Mouse (Mus musculus) megakaryocyte, embryonic 14.5 days (primary cell): ENCODE results near the gene Mfap2. TPM values are rescaled to one million over a fixed set of nuclear protein-coding genes. Genes with fewer than 3 reads are reported as not detected.

Experiments used
- H3K27me3 ChIP-seq: replicated peaks from 2 replicates; pipeline ENCODE3; 2012; ENCODE audit warnings: inconsistent platforms
- H3K36me3 ChIP-seq: replicated peaks from 2 replicates; pipeline ENCODE3; 2012; ENCODE audit warnings: low read length, inconsistent platforms, mixed read lengths
- H3K4me1 ChIP-seq: 2 replicates; pipeline ENCODE4 v1.6.1; 2012; ENCODE audit warnings: inconsistent platforms
- H3K4me3 ChIP-seq: replicated peaks from 2 replicates; pipeline ENCODE3; 2012; ENCODE audit warnings: moderate library complexity, mild to moderate bottlenecking, inconsistent platforms
- H3K9me3 ChIP-seq: 2 replicates; pipeline ENCODE4 v1.6.1; 2012; ENCODE audit warnings: inconsistent platforms
- FLI1 ChIP-seq: IDR thresholded peaks from 2 replicates; pipeline ENCODE4 v1.6.1; 2012; ENCODE audit warnings: low read length, inconsistent platforms, mixed read lengths
- GATA1 ChIP-seq: IDR thresholded peaks from 3 replicates; pipeline ENCODE4 v1.6.1; 2012; ENCODE audit warnings: mixed read lengths, low read length, inconsistent platforms, borderline replicate concordance
- polyA plus RNA-seq: library from polyadenylated mRNA; stranded (reverse); fragments of >175 nt; gene quantifications from 2 replicates; pipeline ENCODE4 v1.2.3, GENCODE M21; 2012; ENCODE audit warnings: low replicate concordance; ENCODE audit not compliant: insufficient read depth

Mfap2 gene
- not detected in 2 replicates for polyA plus RNA-seq

DNA sequence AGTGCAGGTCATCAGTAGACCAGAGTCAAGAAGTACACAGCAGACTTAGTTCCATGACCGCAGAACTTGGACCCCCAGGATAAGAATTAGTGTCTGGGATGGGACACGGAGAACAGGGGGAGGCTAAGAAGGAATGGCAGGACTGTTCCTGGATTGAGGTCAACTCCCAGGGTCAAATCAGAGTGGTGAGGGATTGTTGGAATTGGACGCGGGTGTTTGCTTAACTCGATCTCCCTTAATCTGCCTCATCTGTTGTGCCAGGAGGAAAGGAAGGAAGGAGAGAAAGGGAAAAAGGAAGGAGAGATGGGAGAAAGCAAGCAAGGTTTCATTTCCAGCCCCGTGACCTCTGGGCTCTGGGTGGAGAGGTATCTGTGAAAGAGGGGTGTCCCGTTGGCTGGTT lies at the start of gene Mfap2:
Gene Mfap2 (plus strand): TSS at position 301 of the 400 bp plus-strand sequence.
- Histone ChIP-seq H3K4me1 (peaks cover 58% of the 10 kb centered on the region), H3K9me3 (0 out of 2 replicates have a peak, but pooled peaks cover 4% of the 10 kb centered on the region), H3K36me3 (peaks cover 36% of the 10 kb centered on the region), H3K27me3 (peaks cover 39% of the 10 kb centered on the region), H3K4me3 (no peak within 1 kb of the TSS)
- TF ChIP-seq GATA1, result no peak
- TF ChIP-seq FLI1, result no peak

DNA sequence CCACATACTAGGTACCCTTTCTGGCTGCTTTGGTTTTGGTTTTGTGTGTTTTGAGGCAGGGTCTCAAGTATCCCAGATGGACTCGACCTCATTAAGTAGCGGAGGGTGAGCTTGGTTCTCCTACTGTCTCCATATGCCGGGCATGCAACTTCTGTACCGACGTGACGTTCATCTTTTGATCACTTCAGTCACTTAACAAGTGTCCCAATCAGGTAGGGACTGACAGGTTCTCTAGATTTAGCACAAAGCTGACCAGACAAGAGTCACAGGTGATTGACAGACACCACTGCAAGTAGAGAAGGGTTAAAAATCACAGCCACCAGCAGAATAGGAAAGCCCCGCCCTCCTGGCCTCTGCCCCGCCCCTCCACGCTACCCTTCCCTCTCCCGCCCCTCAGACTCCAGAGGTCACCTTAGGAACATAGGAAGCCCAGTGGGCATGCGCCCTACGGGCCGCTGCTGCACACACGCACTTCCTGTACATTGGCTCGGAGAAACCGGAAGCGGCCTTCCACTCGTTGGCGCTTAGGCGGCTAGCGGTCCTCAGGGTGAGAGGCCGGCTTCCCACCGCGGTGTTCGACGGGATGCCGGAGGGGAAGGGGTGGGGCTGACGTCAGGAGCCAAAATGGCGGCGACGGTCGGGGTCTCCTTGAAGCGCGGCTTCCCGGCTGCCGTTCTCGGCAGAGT lies 49.3 kb upstream of the Mfap2 start, which contains the start of gene Sdhb:
Gene Sdhb (plus strand): TSS at position 423 of the 686 bp plus-strand sequence.
- TF ChIP-seq FLI1 (peak; percentile 62; the same call in 1 of the 2 replicates), GATA1 (no peak)
- no peaks in the 10 kb centered on the region for H3K27me3 ChIP-seq
- peaks cover 67% of the 10 kb centered on the region for H3K4me1 ChIP-seq
- H3K9me3 ChIP-seq, result no peaks in the 10 kb centered on the region
- H3K4me3 ChIP-seq, result peak within 1 kb of the TSS; percentile 95
- H3K36me3 ChIP-seq, result peaks cover 15% of the 10 kb centered on the region

DNA sequence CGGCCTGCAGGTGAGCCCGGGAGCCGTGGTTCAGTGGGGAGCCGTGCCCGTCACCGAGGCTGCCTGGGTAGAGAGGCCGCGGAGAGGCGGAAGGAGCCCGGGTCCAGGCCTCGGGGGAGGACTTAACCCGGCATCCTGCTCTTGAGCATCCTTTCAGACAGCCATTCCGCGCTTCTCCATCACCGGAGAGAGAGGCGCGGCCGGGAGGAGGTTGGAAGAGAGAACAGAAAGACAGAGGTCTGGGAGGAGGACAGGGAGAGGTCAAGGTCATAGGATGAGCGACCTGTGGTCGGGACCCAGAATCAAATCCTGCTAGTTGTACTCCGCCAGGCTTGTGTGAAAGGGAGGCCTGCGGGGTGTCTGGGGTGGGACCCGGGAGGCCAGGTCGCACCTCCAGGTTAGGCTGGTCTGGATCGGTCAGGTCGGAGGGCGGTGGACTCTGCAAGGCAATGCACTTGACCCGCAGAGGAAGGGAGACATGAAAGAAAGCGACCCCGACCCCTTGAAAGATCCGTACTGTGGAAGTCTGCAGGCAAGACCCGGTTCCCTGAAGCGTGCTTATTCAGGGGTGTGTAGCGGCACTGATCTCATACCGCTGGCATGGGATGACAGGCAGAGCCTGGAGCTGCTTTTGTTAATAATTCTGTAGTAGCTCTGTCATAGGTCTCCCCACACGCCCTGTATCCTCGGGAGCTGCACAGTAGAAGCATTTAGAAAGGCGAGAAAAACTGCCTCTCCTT lies 48.6 kb upstream of the Mfap2 start:
- Histone ChIP-seq H3K27me3 (no peaks in the 10 kb centered on the region), H3K4me3 (peak overlapping the region; percentile 95), H3K9me3 (no peaks in the 10 kb centered on the region), H3K36me3 (peaks cover 22% of the 10 kb centered on the region), H3K4me1 (peaks cover 74% of the 10 kb centered on the region)
- TF ChIP-seq GATA1 (no peak), FLI1 (no peak)

DNA sequence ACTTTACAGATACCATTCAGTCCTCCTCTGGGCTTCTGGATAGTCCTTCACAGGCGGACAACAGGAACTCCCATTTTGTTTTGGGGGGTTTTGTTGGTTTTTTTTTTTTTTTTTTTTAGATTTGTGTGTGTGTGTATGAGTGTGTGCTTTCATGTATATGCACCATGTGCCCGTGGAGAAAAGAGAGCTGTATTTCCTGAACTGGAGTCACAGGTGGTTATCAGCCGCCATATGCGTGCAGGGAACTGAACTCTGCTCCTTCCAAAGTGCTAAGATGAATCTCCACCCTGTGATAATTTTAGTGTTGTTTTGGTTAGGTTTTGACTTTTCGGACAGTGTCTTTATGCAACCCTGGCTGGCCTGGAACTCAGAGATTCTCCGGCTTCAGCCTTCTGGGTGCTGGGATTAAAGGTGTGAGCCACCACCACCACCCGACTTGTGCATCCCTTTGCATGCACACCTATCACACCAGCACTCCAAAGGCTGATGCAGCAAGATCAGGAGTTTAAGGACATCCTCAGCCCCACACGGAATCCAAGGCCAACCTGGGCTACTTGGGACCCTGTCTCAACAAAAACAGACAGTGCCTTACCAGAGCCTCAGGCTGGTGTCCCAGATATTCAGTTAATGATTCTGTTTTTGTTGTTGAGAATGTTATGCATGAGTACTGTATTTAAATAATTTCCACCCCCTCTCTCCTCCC lies 47.9 kb upstream of the Mfap2 start:
- Histone ChIP-seq H3K4me3 (peak overlapping the region; percentile 95), H3K4me1 (peaks cover 69% of the 10 kb centered on the region), H3K27me3 (no peaks in the 10 kb centered on the region), H3K36me3 (peaks cover 29% of the 10 kb centered on the region), H3K9me3 (no peaks in the 10 kb centered on the region)
- TF ChIP-seq FLI1 (no peak), GATA1 (no peak)

DNA sequence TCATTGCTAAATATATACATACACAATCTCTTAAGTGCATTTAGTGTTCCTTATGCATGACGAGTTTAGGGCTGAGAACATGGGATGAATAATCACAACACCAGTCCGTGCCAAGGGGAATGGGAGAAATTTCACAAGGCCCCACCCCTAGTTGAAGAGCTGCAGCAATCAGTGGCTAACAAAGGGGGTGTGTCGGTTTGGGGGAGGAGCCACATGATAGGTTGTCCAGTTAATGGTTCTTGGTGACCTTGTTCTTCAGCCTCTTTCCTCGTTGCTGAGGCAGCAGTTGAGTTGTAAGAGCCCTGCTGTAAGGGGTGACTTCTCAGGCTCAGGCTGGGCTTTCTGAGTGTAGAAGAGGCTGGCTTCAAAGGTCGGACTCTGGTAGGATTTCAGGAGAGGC lies 47.3 kb upstream of the Mfap2 start:
- no peak overlapping the region for H3K4me3 ChIP-seq

DNA sequence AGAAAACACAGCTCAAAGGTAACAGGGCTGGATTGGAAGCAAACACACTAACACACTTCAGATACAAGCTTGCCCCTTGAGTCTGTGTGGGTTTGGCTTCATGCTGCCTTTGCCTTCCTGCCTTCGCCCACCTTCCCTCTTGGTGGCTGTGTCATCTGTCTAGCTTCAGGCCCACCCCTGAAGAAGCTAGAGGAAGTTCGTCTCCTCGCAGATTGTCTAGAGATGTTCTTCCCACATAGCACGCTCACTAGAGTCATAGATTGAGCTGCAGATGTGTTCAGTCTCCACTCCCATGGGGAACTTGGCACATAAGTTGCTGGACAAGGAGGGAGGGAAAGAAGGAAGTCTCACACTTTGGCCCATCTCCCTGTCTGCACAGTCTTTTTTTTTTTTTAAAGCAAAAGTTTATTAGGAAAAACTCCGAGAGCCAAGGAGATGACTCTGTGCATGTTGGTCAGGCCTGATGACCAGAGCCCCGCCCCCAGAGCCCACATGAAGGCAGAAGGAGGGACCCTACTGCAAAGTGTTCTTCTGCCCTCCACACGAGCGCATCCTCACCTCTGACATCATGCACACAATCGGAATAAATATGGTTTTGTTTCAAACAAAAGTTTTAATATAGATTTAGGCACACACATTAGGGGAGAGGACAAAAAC lies 46.1 kb upstream of the Mfap2 start:
- Histone ChIP-seq H3K9me3 (no peaks in the 10 kb centered on the region), H3K36me3 (peaks cover 42% of the 10 kb centered on the region), H3K4me3 (peak overlapping the region; percentile 71), H3K27me3 (no peaks in the 10 kb centered on the region), H3K4me1 (peaks cover 70% of the 10 kb centered on the region)
- TF ChIP-seq FLI1, result no peak
- no peak for TF ChIP-seq GATA1

More for the DNA sequence above, 47.3 kb upstream of the Mfap2 start:
- Histone ChIP-seq H3K27me3 (no peaks in the 10 kb centered on the region), H3K36me3 (peaks cover 34% of the 10 kb centered on the region), H3K4me1 (peaks cover 69% of the 10 kb centered on the region), H3K9me3 (no peaks in the 10 kb centered on the region)
- no peak for TF ChIP-seq FLI1
- no peak for TF ChIP-seq GATA1

DNA sequence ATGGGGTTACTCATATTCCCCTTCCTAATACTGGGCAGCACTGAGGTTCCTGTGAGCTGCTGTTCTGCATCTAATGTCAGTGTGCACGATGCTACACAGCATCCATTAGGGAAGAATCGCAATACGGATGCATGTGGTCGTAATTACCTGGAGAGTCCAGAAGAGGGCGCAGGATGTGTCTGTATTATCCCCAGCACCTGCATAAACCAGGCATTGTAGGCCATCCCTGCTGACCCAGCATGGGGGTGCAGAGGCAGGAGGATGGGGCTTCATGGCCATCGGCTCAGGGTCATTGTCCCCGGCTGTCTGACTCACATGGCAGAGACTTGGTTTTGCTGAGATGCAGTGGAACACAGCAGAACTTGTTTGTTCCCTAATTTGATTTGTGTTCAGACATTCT lies 45.6 kb upstream of the Mfap2 start:
- peak overlapping the region; percentile 70 for H3K4me3 ChIP-seq

DNA sequence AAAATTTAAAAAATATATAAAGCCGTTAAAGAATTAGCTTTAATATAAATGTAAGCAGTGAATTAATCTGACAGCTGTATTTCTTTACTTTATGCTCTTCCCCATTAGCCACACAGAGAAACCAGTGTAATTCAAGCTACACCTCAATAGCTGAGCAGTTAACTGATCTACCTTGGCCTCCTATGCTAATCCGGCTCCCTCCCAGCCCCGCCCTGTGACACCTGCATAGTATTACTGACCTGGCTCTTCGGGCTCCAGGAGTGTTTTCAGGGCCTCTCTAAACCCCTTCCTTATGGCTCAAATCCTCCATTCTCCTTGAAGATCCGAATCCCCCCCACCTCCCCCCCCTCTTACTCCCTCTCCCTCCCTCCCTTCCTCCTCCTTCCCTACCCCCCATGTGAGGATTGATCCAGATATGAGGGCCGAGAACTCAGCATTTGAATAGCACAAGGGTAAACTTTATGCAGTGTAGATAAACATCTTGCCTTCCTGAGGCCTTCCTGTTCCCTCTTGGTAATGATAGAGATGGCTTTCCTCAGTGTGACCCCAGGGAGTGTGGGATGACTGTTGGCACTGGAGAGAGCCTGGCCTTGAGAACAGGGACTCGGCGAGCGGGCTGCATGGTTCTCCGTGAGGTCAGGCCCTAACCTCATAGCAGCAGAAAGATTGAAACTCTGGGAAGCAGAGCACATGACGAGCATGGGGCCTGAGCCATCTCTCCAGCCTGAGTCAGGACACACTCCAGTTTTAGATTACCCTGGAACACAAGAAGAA lies 42.6 kb upstream of the Mfap2 start:
- H3K4me1 ChIP-seq, result peaks cover 73% of the 10 kb centered on the region
- no peak overlapping the region for H3K4me3 ChIP-seq
- TF ChIP-seq GATA1, result no peak
- peaks cover 75% of the 10 kb centered on the region for H3K36me3 ChIP-seq
- no peaks in the 10 kb centered on the region for H3K9me3 ChIP-seq
- H3K27me3 ChIP-seq, result no peaks in the 10 kb centered on the region

More for the DNA sequence above, 45.6 kb upstream of the Mfap2 start:
- H3K27me3 ChIP-seq, result no peaks in the 10 kb centered on the region
- H3K36me3 ChIP-seq, result peaks cover 47% of the 10 kb centered on the region
- TF ChIP-seq FLI1, result no peak
- no peak for TF ChIP-seq GATA1
- H3K9me3 ChIP-seq, result no peaks in the 10 kb centered on the region
- H3K4me1 ChIP-seq, result peaks cover 74% of the 10 kb centered on the region

DNA sequence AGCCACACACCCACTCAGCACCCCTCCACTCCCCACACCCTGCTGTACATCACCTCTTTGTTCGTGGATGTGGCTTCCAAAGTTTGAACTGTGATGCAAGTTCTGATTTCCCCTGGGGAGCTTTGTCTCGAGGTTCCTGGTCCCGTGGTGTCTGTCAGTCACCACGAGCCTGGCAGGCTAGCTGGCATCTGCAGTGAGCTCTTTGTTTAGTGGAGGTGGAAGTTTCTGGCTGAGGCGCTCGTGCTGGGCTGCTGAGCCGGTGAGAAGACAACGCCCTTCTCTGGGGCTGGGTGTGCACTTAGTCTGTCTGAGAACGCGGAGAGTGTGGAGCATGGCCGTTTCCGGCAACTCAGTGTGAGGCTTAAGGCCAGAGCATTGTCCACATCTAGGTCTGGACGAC lies 38.5 kb upstream of the Mfap2 start:
- no peaks in the 10 kb centered on the region for H3K9me3 ChIP-seq
- peaks cover 93% of the 10 kb centered on the region for H3K36me3 ChIP-seq
- H3K4me1 ChIP-seq, result peaks cover 49% of the 10 kb centered on the region
- TF ChIP-seq GATA1 (no peak), FLI1 (no peak)
- H3K4me3 ChIP-seq, result peak overlapping the region; percentile 42
- H3K27me3 ChIP-seq, result no peaks in the 10 kb centered on the region
